ENCODE assay signal across 11 mouse cellular contexts in the genomic region with DNA sequence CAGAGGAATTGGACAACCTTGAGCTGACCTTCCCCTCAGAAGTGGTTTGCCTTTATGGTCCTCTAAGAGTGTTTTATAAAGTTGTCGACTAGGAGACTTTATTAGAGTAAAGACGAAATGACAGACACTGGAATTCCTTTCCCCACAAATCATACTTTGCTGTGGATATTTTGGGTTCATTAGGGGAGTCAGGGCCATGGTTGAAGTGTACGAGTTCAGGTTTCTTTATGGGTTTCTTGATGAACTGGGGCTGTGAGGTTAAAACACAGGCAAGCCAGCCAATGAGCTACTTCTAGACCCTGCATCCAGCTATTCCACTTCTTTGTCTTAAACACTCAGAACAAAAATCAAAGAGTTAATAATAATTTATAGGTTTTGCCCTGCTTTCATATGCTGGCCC.
DNase-seq lines count a peak whose midpoint lies in the region; ATAC-seq and TF ChIP-seq lines count a peak whose summit lies in the region.
"Had no signal": no experiment of that assay in that cellular context is flagged by ENCODE, and none has a peak within 500 bp of the region (broad histone marks: within the 10 kb centered on the region; RNA-seq: fewer than 3 reads in every experiment).

No protein-coding gene starts in this region.

- no peaks in the 10 kb centered on the region for H3K27me3 ChIP-seq in limb, embryonic 11.5 days (ENCODE audit: control insufficient read depth, insufficient read depth, low read length)
- H3K27me3 ChIP-seq in limb, embryonic 10.5 days (ENCODE audit: low read depth, poor library complexity, severe bottlenecking), result no peaks in the 10 kb centered on the region
- H3K27me3 ChIP-seq in intestine, postnatal 0 days (replicated peaks; ENCODE audit: control insufficient read depth, insufficient read depth, low read length), result no peaks in the 10 kb centered on the region
- H3K27me3 ChIP-seq: embryonic facial prominence, embryonic 12.5 days; forebrain, embryonic 13.5 days; forebrain, embryonic 15.5 days had no signal

- H3K4me3 ChIP-seq in limb, embryonic 11.5 days (ENCODE audit: low read depth, low read length), result no peak overlapping the region
- no peak overlapping the region for H3K4me3 ChIP-seq in limb, embryonic 10.5 days
- no peak overlapping the region for H3K4me3 ChIP-seq in intestine, postnatal 0 days (ENCODE audit: low read depth, low read length)
- H3K4me3 ChIP-seq: embryonic facial prominence, embryonic 10.5 days; embryonic facial prominence, embryonic 12.5 days; forebrain, embryonic 13.5 days; forebrain, embryonic 15.5 days had no signal

- peak; percentile 23 for DNase-seq in limb, embryonic 11.5 days (ENCODE audit: low spot score)
- no peak for DNase-seq in limb, embryonic 10.5 days (ENCODE audit: low spot score)
- DNase-seq in forelimb bud, embryonic 11.5 days (ENCODE audit: low read depth, low spot score), result peak; percentile 51
- DNase-seq in gastrocnemius, adult 18-20 months (ENCODE audit: low spot score), result no peak
- DNase-seq: cerebellum, adult 11-12 months; forebrain, postnatal 0 days had no signal

- H3K4me1 ChIP-seq in limb, embryonic 11.5 days (ENCODE audit: control insufficient read depth, insufficient read depth, low read length), result no peaks in the 10 kb centered on the region
- H3K4me1 ChIP-seq in limb, embryonic 10.5 days, result no peaks in the 10 kb centered on the region
- no peaks in the 10 kb centered on the region for H3K4me1 ChIP-seq in intestine, postnatal 0 days (replicated peaks; ENCODE audit: control insufficient read depth, insufficient read depth, low read length)
- H3K4me1 ChIP-seq: embryonic facial prominence, embryonic 10.5 days; embryonic facial prominence, embryonic 12.5 days; forebrain, embryonic 13.5 days; forebrain, embryonic 15.5 days had no signal

- peak; percentile 75 for ATAC-seq in limb, embryonic 11.5 days (ENCODE audit: insufficient number of reproducible peaks, low FRiP score, low TSS enrichment, low read depth)
- no peak for ATAC-seq in intestine, postnatal 0 days
- ATAC-seq: forebrain, embryonic 13.5 days; forebrain, embryonic 15.5 days; forebrain, postnatal 0 days had no signal

- H3K9ac ChIP-seq in limb, embryonic 11.5 days (ENCODE audit: low read length), result no peak overlapping the region
- H3K9ac ChIP-seq in intestine, postnatal 0 days (ENCODE audit: low read depth, low read length), result no peak overlapping the region
- H3K9ac ChIP-seq: embryonic facial prominence, embryonic 12.5 days; forebrain, embryonic 13.5 days; forebrain, embryonic 15.5 days; forebrain, postnatal 0 days had no signal

- no peak overlapping the region for H3K27ac ChIP-seq in limb, embryonic 11.5 days (replicated peaks; ENCODE audit: low read depth, low read length)
- H3K27ac ChIP-seq in limb, embryonic 10.5 days, result no peak overlapping the region
- H3K27ac ChIP-seq in intestine, postnatal 0 days (ENCODE audit: low read depth, low read length), result no peak overlapping the region
- H3K27ac ChIP-seq: embryonic facial prominence, embryonic 10.5 days; embryonic facial prominence, embryonic 12.5 days; forebrain, embryonic 13.5 days; forebrain, embryonic 15.5 days had no signal

- no peak overlapping the region for H3K4me2 ChIP-seq in limb, embryonic 11.5 days (ENCODE audit: low read depth, severe bottlenecking)
- H3K4me2 ChIP-seq in intestine, postnatal 0 days (replicated peaks; ENCODE audit: low read depth), result no peak overlapping the region
- H3K4me2 ChIP-seq: embryonic facial prominence, embryonic 12.5 days; forebrain, embryonic 13.5 days; forebrain, embryonic 15.5 days had no signal

- WGBS in limb, embryonic 11.5 days, result 46% methylated on average over 3 of the region's 3 CpGs
- 58% methylated on average over 3 of the region's 3 CpGs for WGBS in limb, embryonic 10.5 days
- 73% methylated on average over 3 of the region's 3 CpGs for WGBS in intestine, postnatal 0 days

- no peak for TF ChIP-seq CTCF in intestine, postnatal 0 days (IDR thresholded peaks at IDR 0.05; ENCODE audit: low read depth)

- no peaks in the 10 kb centered on the region for H3K9me3 ChIP-seq in limb, embryonic 11.5 days (ENCODE audit: control insufficient read depth, low read length)
- H3K9me3 ChIP-seq in limb, embryonic 10.5 days (replicated peaks), result no peaks in the 10 kb centered on the region
- H3K9me3 ChIP-seq in intestine, postnatal 0 days (ENCODE audit: control insufficient read depth), result no peaks in the 10 kb centered on the region
- H3K9me3 ChIP-seq: embryonic facial prominence, embryonic 10.5 days; embryonic facial prominence, embryonic 12.5 days; forebrain, embryonic 13.5 days; forebrain, embryonic 15.5 days had no signal

- no peaks in the 10 kb centered on the region for H3K36me3 ChIP-seq in limb, embryonic 11.5 days (ENCODE audit: control insufficient read depth, insufficient read depth, low read length)
- no peaks in the 10 kb centered on the region for H3K36me3 ChIP-seq in limb, embryonic 10.5 days
- H3K36me3 ChIP-seq in intestine, postnatal 0 days (ENCODE audit: control insufficient read depth, insufficient read depth), result no peaks in the 10 kb centered on the region
- H3K36me3 ChIP-seq: embryonic facial prominence, embryonic 10.5 days; embryonic facial prominence, embryonic 12.5 days; forebrain, embryonic 15.5 days had no signal

Comparison
In these comparisons a context has a peak if more than half of its experiments do, and no peak if none do; other contexts are left out.
1. DNase-seq: peak in limb, embryonic 11.5 days (single experiment) and forelimb bud, embryonic 11.5 days (single experiment); none in limb, embryonic 10.5 days (single experiment) and gastrocnemius, adult 18-20 months (single experiment).